Comparison of ENCODE assay signal across 8 mouse cellular contexts in genomic region chr13:92844586-92845221, GRCm38 (mm10). TPM values are rescaled to one million over a fixed set of nuclear protein-coding genes. Genes with fewer than 3 reads are reported as not detected.
DNase-seq lines count a peak whose midpoint lies in the region; ATAC-seq lines count a peak whose summit lies in the region.

Gene Mtx3, plus strand, starts transcription at chr13:92844760.

- peak within 1 kb of the TSS; percentile 78 for H3K27ac ChIP-seq in embryonic facial prominence, embryonic 13.5 days
- peak within 1 kb of the TSS; percentile 87 for H3K27ac ChIP-seq in limb, embryonic 13.5 days
- peak within 1 kb of the TSS; percentile 89 for H3K27ac ChIP-seq in midbrain, embryonic 15.5 days

- H3K4me3 ChIP-seq in embryonic facial prominence, embryonic 13.5 days = peak within 1 kb of the TSS; percentile 82
- H3K4me3 ChIP-seq in limb, embryonic 13.5 days = peak within 1 kb of the TSS; percentile 88
- peak within 1 kb of the TSS; percentile 99 for H3K4me3 ChIP-seq in midbrain, embryonic 15.5 days

- peak; percentile 89 for DNase-seq in 3134 (ENCODE audit: extremely low read depth, insufficient read length, low spot score)
- peak; percentile 88 to 93 for DNase-seq in adrenal gland, postnatal 36 days
- peak; percentile 75 for DNase-seq in heart, adult 8-10 months (ENCODE audit: low spot score)
- DNase-seq in kidney, adult 8-10 months = peak; percentile 78 to 85
- peak; percentile 62 to 78 for DNase-seq in spleen, adult 18-20 months

- whole genome bisulfite sequencing in embryonic facial prominence, embryonic 13.5 days = 2% methylated on average over 40 of the region's 40 CpGs
- WGBS in limb, embryonic 13.5 days = 2% methylated on average over 39 of the region's 40 CpGs
- WGBS in midbrain, embryonic 15.5 days = 2% methylated on average over 40 of the region's 40 CpGs

- H3K36me3 ChIP-seq in embryonic facial prominence, embryonic 13.5 days = peaks cover 30% of the 10 kb centered on the region
- peaks cover 29% of the 10 kb centered on the region for H3K36me3 ChIP-seq in limb, embryonic 13.5 days
- H3K36me3 ChIP-seq in midbrain, embryonic 15.5 days (replicated peaks) = peaks cover 7% of the 10 kb centered on the region; the same call in 1 of the 2 replicates

- peaks cover 3% of the 10 kb centered on the region; the same call in 1 of the 2 replicates for H3K4me1 ChIP-seq in embryonic facial prominence, embryonic 13.5 days
- H3K4me1 ChIP-seq in limb, embryonic 13.5 days = no peaks in the 10 kb centered on the region
- H3K4me1 ChIP-seq in midbrain, embryonic 15.5 days = peaks cover 8% of the 10 kb centered on the region; the same call in 1 of the 2 replicates

- H3K4me2 ChIP-seq in embryonic facial prominence, embryonic 13.5 days = peak within 1 kb of the TSS; percentile 73
- H3K4me2 ChIP-seq in limb, embryonic 13.5 days (replicated peaks) = peak within 1 kb of the TSS; percentile 70
- H3K4me2 ChIP-seq in midbrain, embryonic 15.5 days = peak within 1 kb of the TSS; percentile 68

- peak; percentile 90 for ATAC-seq in embryonic facial prominence, embryonic 13.5 days (ENCODE audit: insufficient number of reproducible peaks, insufficient read depth, low FRiP score, low TSS enrichment, low read depth)
- peak; percentile 97 for ATAC-seq in limb, embryonic 13.5 days (ENCODE audit: low FRiP score, low read depth)
- ATAC-seq in midbrain, embryonic 15.5 days (replicated peaks) = peak; percentile 100

- no peaks in the 10 kb centered on the region for H3K27me3 ChIP-seq in embryonic facial prominence, embryonic 13.5 days
- 0 out of 2 replicates have a peak, but pooled peaks cover 3% of the 10 kb centered on the region for H3K27me3 ChIP-seq in limb, embryonic 13.5 days
- H3K27me3 ChIP-seq in midbrain, embryonic 15.5 days (replicated peaks) = 0 out of 2 replicates have a peak, but pooled peaks cover 3% of the 10 kb centered on the region

- no peaks in the 10 kb centered on the region for H3K9me3 ChIP-seq in embryonic facial prominence, embryonic 13.5 days
- H3K9me3 ChIP-seq in limb, embryonic 13.5 days = no peaks in the 10 kb centered on the region
- no peaks in the 10 kb centered on the region for H3K9me3 ChIP-seq in midbrain, embryonic 15.5 days

- peak within 1 kb of the TSS; percentile 84 for H3K9ac ChIP-seq in embryonic facial prominence, embryonic 13.5 days
- peak within 1 kb of the TSS; percentile 86 for H3K9ac ChIP-seq in limb, embryonic 13.5 days
- peak within 1 kb of the TSS; percentile 87 for H3K9ac ChIP-seq in midbrain, embryonic 15.5 days

RNA-seq across cellular contexts. Expression of gene Mtx3, which starts in this region (rescaled TPM):
- total RNA-seq in adrenal gland, postnatal 36 days (2021) = 10 to 100 TPM; 18.3 to 20.0 TPM
- 4.8 and 5.2 TPM in 2 replicates for polyA plus RNA-seq in embryonic facial prominence, embryonic 13.5 days (2015; fragmentation: Nextera tagmentation; extraction: Ambion mirVana)
- total RNA-seq in heart, adult 8-10 months (2022) = 10 to 100 TPM in 1 of 4 experiments, 1 to 10 TPM in 3; 4.6 to 10.2 (median 6.6) TPM
- 5.1 TPM in 2 replicates for polyA plus RNA-seq in limb, embryonic 13.5 days (2015; fragmentation: Nextera tagmentation; extraction: Ambion mirVana)
- 4.1 and 4.2 TPM in 2 replicates for polyA plus RNA-seq in midbrain, embryonic 15.5 days (2015; fragmentation: Nextera tagmentation; extraction: Ambion mirVana)

Comparison
In these comparisons a context has a peak if more than half of its experiments do, and no peak if none do; other contexts are left out.
1. Peak in every context shown above with its lines: DNase-seq, ATAC-seq, H3K4me3 ChIP-seq and H3K27ac ChIP-seq.